Mouse (Mus musculus): ENCODE measurements around the gene Tnrc6b. TPM values are rescaled to one million over a fixed set of nuclear protein-coding genes. Genes with fewer than 3 reads are reported as not detected.

Gene Tnrc6b
- total and polyA plus RNA-seq, 3 experiments = 7.8 to 13.9 (median 8.0) TPM

GRCm38 (mm10) chr15:80979611-80980010 lies 268.5 kb downstream of the Tnrc6b start:
- H3K27me3 ChIP-seq (ENCODE audit: control insufficient read depth in 1 of 2, insufficient read depth in 2 of 2, low read length in 2 of 2) = no peaks in the 10 kb centered on the region
- H3K9ac ChIP-seq (ENCODE audit: control insufficient read depth, low read depth, low read length, poor library complexity, severe bottlenecking) = no peak overlapping the region

GRCm38 (mm10) chr15:80981176-80981575 lies 270.1 kb downstream of the Tnrc6b start:
- H3K9me3 ChIP-seq (replicated peaks; ENCODE audit: insufficient read depth, low read length) = no peaks in the 10 kb centered on the region
- no peaks in the 10 kb centered on the region for H3K27me3 ChIP-seq (ENCODE audit: control insufficient read depth in 1 of 2, insufficient read depth in 2 of 2, low read length in 2 of 2)
- peaks cover 11% of the 10 kb centered on the region for H3K79me2 ChIP-seq (ENCODE audit: control insufficient read depth, insufficient read depth, low read length, poor library complexity)
- H3K27ac ChIP-seq (ENCODE audit: control insufficient read depth, low read depth, low read length) = peak overlapping the region; percentile 65
- peaks cover 18 to 24% of the 10 kb centered on the region in 2 experiments for H3K4me1 ChIP-seq (ENCODE audit: control insufficient read depth in 1 of 2, insufficient read depth in 2 of 2, low read length in 2 of 2)
- H3K36me3 ChIP-seq (ENCODE audit: control insufficient read depth in 1 of 2, insufficient read depth in 2 of 2, low read length in 2 of 2) = peaks cover 0 to 40% of the 10 kb centered on the region in 2 experiments; a peak in 2 of 4 replicates
- peak; percentile 80 for DNase-seq (ENCODE audit: low read depth, low spot score)
- H3K9ac ChIP-seq (ENCODE audit: control insufficient read depth, low read depth, low read length, poor library complexity, severe bottlenecking) = no peak overlapping the region
- peak overlapping the region in 1 of 2 experiments; percentile 11; a peak in 1 of 4 replicates for H3K4me3 ChIP-seq (ENCODE audit: control insufficient read depth in 1 of 2, insufficient read depth in 1 of 2, low read depth in 2 of 2, low read length in 2 of 2)
- peak; percentile 49 for TF ChIP-seq ETS1 (IDR thresholded peaks at IDR 0.05; ENCODE audit: low read depth, low read length)
- TF ChIP-seq RCOR1 (IDR thresholded peaks at IDR 0.05; ENCODE audit: low read depth, low read length) = no peak
- no peak for TF ChIP-seq UBTF (IDR thresholded peaks at IDR 0.05; ENCODE audit: borderline replicate concordance, insufficient read depth, low read depth, low read length)
- no peak for TF ChIP-seq NELFE (IDR thresholded peaks at IDR 0.05; ENCODE audit: low read depth, low read length)
- TF ChIP-seq USF2 (IDR thresholded peaks at IDR 0.05; ENCODE audit: borderline replicate concordance in 1 of 2, insufficient read depth in 1 of 2, low read depth in 1 of 2, low read length in 2 of 2) = no peak
- no peak for TF ChIP-seq GABPA (IDR thresholded peaks at IDR 0.05; ENCODE audit: low read depth, low read length)
- TF ChIP-seq MEF2A (IDR thresholded peaks at IDR 0.05; ENCODE audit: extremely low read depth, insufficient replicate concordance, low read depth, low read length, poor library complexity, severe bottlenecking) = no peak
- TF ChIP-seq E2F4 (IDR thresholded peaks at IDR 0.05; ENCODE audit: borderline replicate concordance, low read depth, low read length) = no peak
- TF ChIP-seq CHD1 (IDR thresholded peaks at IDR 0.05; ENCODE audit: low read depth, low read length) = no peak
- TF ChIP-seq MAX (IDR thresholded peaks at IDR 0.05; ENCODE audit: low read length) = no peak
- TF ChIP-seq ZKSCAN1 (IDR thresholded peaks at IDR 0.05; ENCODE audit: low read depth, low read length) = no peak
- TF ChIP-seq SMC3 (IDR thresholded peaks at IDR 0.05; ENCODE audit: low read depth, low read length) = no peak
- TF ChIP-seq POLR2AphosphoS5 (IDR thresholded peaks at IDR 0.05; ENCODE audit: borderline replicate concordance, low read depth, low read length) = no peak
- no peak for TF ChIP-seq ZNF384 (IDR thresholded peaks at IDR 0.05; ENCODE audit: low read depth, low read length)
- 0 out of 2 replicates have a peak, but pooled peaks have one; percentile 46 for TF ChIP-seq MYC (IDR thresholded peaks at IDR 0.05; ENCODE audit: low read depth, low read length)
- no peak for TF ChIP-seq NRF1 (IDR thresholded peaks at IDR 0.05; ENCODE audit: insufficient read depth, low read depth, low read length, poor library complexity, severe bottlenecking)
- peak; percentile 44; the same call in 1 of the 2 replicates for TF ChIP-seq HCFC1 (IDR thresholded peaks at IDR 0.05; ENCODE audit: low read depth, low read length)
- TF ChIP-seq TBP (IDR thresholded peaks at IDR 0.05; ENCODE audit: low read depth, low read length) = no peak
- TF ChIP-seq BHLHE40 (IDR thresholded peaks at IDR 0.05; ENCODE audit: borderline replicate concordance, low read depth, low read length) = peak; percentile 54; the same call in 1 of the 2 replicates
- no peak for TF ChIP-seq POLR2AphosphoS2 (IDR thresholded peaks at IDR 0.05; ENCODE audit: low read length)
- no peak for TF ChIP-seq RAD21 (IDR thresholded peaks at IDR 0.05; ENCODE audit: low read depth, low read length)
- peak; percentile 67 for TF ChIP-seq TCF12 (IDR thresholded peaks at IDR 0.05; ENCODE audit: low read depth, low read length)
- peak; percentile 79 for TF ChIP-seq MXI1 (IDR thresholded peaks at IDR 0.05; ENCODE audit: low read depth, low read length)
- TF ChIP-seq POLR2A (IDR thresholded peaks at IDR 0.05; ENCODE audit: control insufficient read depth in 1 of 2, insufficient read depth in 1 of 2, low read depth in 1 of 2, low read length in 2 of 2, poor library complexity in 1 of 2) = no peak
- TF ChIP-seq GATA1 (IDR thresholded peaks at IDR 0.05; ENCODE audit: low read depth, low read length) = peak; percentile 94

More at GRCm38 (mm10) chr15:80979611-80980010, 268.5 kb downstream of the Tnrc6b start:
- Histone ChIP-seq H3K4me3 (ENCODE audit: control insufficient read depth in 1 of 2, insufficient read depth in 1 of 2, low read depth in 2 of 2, low read length in 2 of 2) (no peak overlapping the region), H3K79me2 (ENCODE audit: control insufficient read depth, insufficient read depth, low read length, poor library complexity) (peaks cover 11% of the 10 kb centered on the region), H3K36me3 (ENCODE audit: control insufficient read depth in 1 of 2, insufficient read depth in 2 of 2, low read length in 2 of 2) (peaks cover 0 to 40% of the 10 kb centered on the region in 2 experiments; a peak in 2 of 4 replicates), H3K27ac (ENCODE audit: control insufficient read depth, low read depth, low read length) (no peak overlapping the region), H3K9me3 (replicated peaks; ENCODE audit: insufficient read depth, low read length) (no peaks in the 10 kb centered on the region), H3K4me1 (ENCODE audit: control insufficient read depth in 1 of 2, insufficient read depth in 2 of 2, low read length in 2 of 2) (peaks cover 18 to 24% of the 10 kb centered on the region in 2 experiments)
- TF ChIP-seq MXI1 (IDR thresholded peaks at IDR 0.05; ENCODE audit: low read depth, low read length) (no peak), UBTF (IDR thresholded peaks at IDR 0.05; ENCODE audit: borderline replicate concordance, insufficient read depth, low read depth, low read length) (no peak), TBP (IDR thresholded peaks at IDR 0.05; ENCODE audit: low read depth, low read length) (no peak), MYB (IDR thresholded peaks at IDR 0.05; ENCODE audit: low read depth, low read length) (no peak), MAX (IDR thresholded peaks at IDR 0.05; ENCODE audit: low read length) (no peak), TCF12 (IDR thresholded peaks at IDR 0.05; ENCODE audit: low read depth, low read length) (no peak), ZC3H11A (IDR thresholded peaks at IDR 0.05; ENCODE audit: low read depth, low read length) (no peak), MAZ (IDR thresholded peaks at IDR 0.05; ENCODE audit: low read depth, low read length) (no peak), CHD2 (IDR thresholded peaks at IDR 0.05; ENCODE audit: low read length) (no peak), KAT2A (conservative IDR thresholded peaks at IDR 0.05; ENCODE audit: low read depth, low read length) (no peak), SIN3A (IDR thresholded peaks at IDR 0.05; ENCODE audit: low read length) (no peak), POLR2A (IDR thresholded peaks at IDR 0.05; ENCODE audit: control insufficient read depth in 1 of 2, insufficient read depth in 1 of 2, low read depth in 1 of 2, low read length in 2 of 2, poor library complexity in 1 of 2) (no peak), MEF2A (IDR thresholded peaks at IDR 0.05; ENCODE audit: extremely low read depth, insufficient replicate concordance, low read depth, low read length, poor library complexity, severe bottlenecking) (no peak), MAFK (IDR thresholded peaks at IDR 0.05; ENCODE audit: borderline replicate concordance, low read depth, low read length) (no peak), GATA1 (IDR thresholded peaks at IDR 0.05; ENCODE audit: low read depth, low read length) (no peak)
- peak; percentile 38 for DNase-seq (ENCODE audit: low read depth, low spot score)

Data from MEL (cell line).